Mouse (Mus musculus): Measurements from ENCODE around the gene Tmem79.
A peak's percentile ranks its signal among the peaks of the same experiment; 100 is the strongest.
"Not testable (repeated sequence)": the region's sequence is repeated elsewhere in the genome, so short reads cannot be mapped to it uniquely, and the experiment has no call there.

Tmem79 gene

GRCm38 (mm10) chr3:88336058-88337013 is at the start of gene Tmem79, which contains the start of gene Smg5:
Gene Tmem79 (minus strand): TSS chr3:88336148.
Gene Smg5 (plus strand): TSS chr3:88336260.
- DNase-seq (ENCODE audit: extremely low read depth, low read depth): peak; percentile 93

GRCm38 (mm10) chr3:88384364-88384763 is 48.4 kb upstream of the Tmem79 start, which contains the start of gene Bglap:
Gene Bglap (minus strand): TSS chr3:88384464.
- DNase-seq (ENCODE audit: extremely low read depth, low read depth): no peak

GRCm38 (mm10) chr3:88382383-88382782 is 46.4 kb upstream of the Tmem79 start:
- DNase-seq (ENCODE audit: extremely low read depth, low read depth): not testable (repeated sequence)

- DNase-seq (ENCODE audit: extremely low read depth, low read depth): peak; percentile 31
Observed at GRCm38 (mm10) chr3:88381389-88382315, 45.7 kb upstream of the Tmem79 start.

- not testable (repeated sequence) for DNase-seq (ENCODE audit: extremely low read depth, low read depth)
Observed at GRCm38 (mm10) chr3:88378599-88378998, 42.7 kb upstream of the Tmem79 start, which contains the start of gene Bglap2. Gene Bglap2 (minus strand): TSS chr3:88378699.

- not testable (repeated sequence) for DNase-seq (ENCODE audit: extremely low read depth, low read depth)
Observed at GRCm38 (mm10) chr3:88376644-88377043, 40.7 kb upstream of the Tmem79 start.

GRCm38 (mm10) chr3:88375750-88376626 is 40.0 kb upstream of the Tmem79 start:
- peak; percentile 8 for DNase-seq (ENCODE audit: extremely low read depth, low read depth)

GRCm38 (mm10) chr3:88372643-88373042 is 36.7 kb upstream of the Tmem79 start, which contains the start of gene Bglap3:
Gene Bglap3 (minus strand): TSS chr3:88372743.
- DNase-seq (ENCODE audit: extremely low read depth, low read depth): not testable (repeated sequence)

GRCm38 (mm10) chr3:88368511-88368910 is 32.6 kb upstream of the Tmem79 start:
- DNase-seq (ENCODE audit: extremely low read depth, low read depth): not testable (repeated sequence)

- DNase-seq (ENCODE audit: extremely low read depth, low read depth): not testable (repeated sequence)
Observed at GRCm38 (mm10) chr3:88367517-88367916, 31.6 kb upstream of the Tmem79 start.

GRCm38 (mm10) chr3:88366830-88367428 is 31.0 kb upstream of the Tmem79 start:
- not testable (repeated sequence) for DNase-seq (ENCODE audit: extremely low read depth, low read depth)

- no peak for DNase-seq (ENCODE audit: extremely low read depth, low read depth)
Observed at GRCm38 (mm10) chr3:88365705-88366361, 29.9 kb upstream of the Tmem79 start.

- DNase-seq (ENCODE audit: extremely low read depth, low read depth): no peak
Observed at GRCm38 (mm10) chr3:88364337-88364736, 28.4 kb upstream of the Tmem79 start, which contains the start of gene Paqr6. Gene Paqr6 (plus strand): TSS chr3:88364584.

- DNase-seq (ENCODE audit: extremely low read depth, low read depth): no peak
Observed at GRCm38 (mm10) chr3:88363700-88364099, 27.8 kb upstream of the Tmem79 start.

- no peak for DNase-seq (ENCODE audit: extremely low read depth, low read depth)
Observed at GRCm38 (mm10) chr3:88361612-88362313, 25.8 kb upstream of the Tmem79 start.

- DNase-seq (ENCODE audit: extremely low read depth, low read depth): no peak
Observed at GRCm38 (mm10) chr3:88361096-88361495, 25.1 kb upstream of the Tmem79 start.

- no peak for DNase-seq (ENCODE audit: extremely low read depth, low read depth)
Observed at GRCm38 (mm10) chr3:88359989-88360388, 24.0 kb upstream of the Tmem79 start.

- no peak for DNase-seq (ENCODE audit: extremely low read depth, low read depth)
Observed at GRCm38 (mm10) chr3:88359584-88359983, 23.6 kb upstream of the Tmem79 start.
